In genomic region chr6:29177901-29178879, GRCm38 (mm10) we compare ENCODE assay signal across 8 mouse cellular contexts. TPM values are rescaled to one million over a fixed set of nuclear protein-coding genes. Genes with fewer than 3 reads are reported as not detected.
DNase-seq lines count a peak whose midpoint lies in the region; ATAC-seq and TF ChIP-seq lines count a peak whose summit lies in the region.

No protein-coding gene starts in this region.

- H3K4me2 ChIP-seq in kidney, embryonic 16.5 days (replicated peaks; ENCODE audit: low read depth, low read length) = peak overlapping the region; percentile 96
- peak overlapping the region; percentile 90 for H3K4me2 ChIP-seq in hindbrain, embryonic 12.5 days (replicated peaks)
- H3K4me2 ChIP-seq in midbrain, embryonic 16.5 days (ENCODE audit: low read length) = peak overlapping the region; percentile 78

- no peak for DNase-seq in kidney, postnatal 36 days
- DNase-seq in brain, embryonic 14.5 days (ENCODE audit: low read depth) = peak; percentile 22
- DNase-seq in cerebellum, adult 9-10 months = no peak
- no peak for DNase-seq in cerebellum, postnatal 25 days
- DNase-seq in kidney, postnatal 25 days = no peak

- no peaks in the 10 kb centered on the region for H3K9me3 ChIP-seq in kidney, embryonic 16.5 days (ENCODE audit: low read length)
- no peaks in the 10 kb centered on the region for H3K9me3 ChIP-seq in hindbrain, embryonic 12.5 days (replicated peaks)
- no peaks in the 10 kb centered on the region for H3K9me3 ChIP-seq in midbrain, embryonic 16.5 days (replicated peaks; ENCODE audit: control insufficient read depth, low read length, poor library complexity, severe bottlenecking)

- H3K27ac ChIP-seq in kidney, embryonic 16.5 days (ENCODE audit: low read length) = no peak overlapping the region
- H3K27ac ChIP-seq in hindbrain, embryonic 12.5 days = peak overlapping the region; percentile 82; the same call in 1 of the 2 replicates
- peak overlapping the region; percentile 92 for H3K27ac ChIP-seq in midbrain, embryonic 16.5 days (ENCODE audit: low read length)

- ATAC-seq in kidney, embryonic 16.5 days (ENCODE audit: low FRiP score, low TSS enrichment) = peak; percentile 50
- peak; percentile 70 for ATAC-seq in hindbrain, embryonic 12.5 days (ENCODE audit: low FRiP score)
- peak; percentile 76 for ATAC-seq in midbrain, embryonic 16.5 days

- peak; percentile 30; the same call in 1 of the 2 replicates for TF ChIP-seq CTCF in brain, embryonic 14.5 days (IDR thresholded peaks at IDR 0.05; ENCODE audit: borderline replicate concordance, extremely low read depth, insufficient read depth, insufficient read length)

- peak overlapping the region; percentile 53 for H3K4me3 ChIP-seq in kidney, embryonic 16.5 days (ENCODE audit: low read length)
- peak overlapping the region; percentile 56 for H3K4me3 ChIP-seq in hindbrain, embryonic 12.5 days
- H3K4me3 ChIP-seq in midbrain, embryonic 16.5 days (ENCODE audit: low read depth, low read length) = peak overlapping the region; percentile 76

- peaks cover 7% of the 10 kb centered on the region for H3K4me1 ChIP-seq in kidney, embryonic 16.5 days (ENCODE audit: insufficient read depth, low read length)
- H3K4me1 ChIP-seq in hindbrain, embryonic 12.5 days = peaks cover 15% of the 10 kb centered on the region
- H3K4me1 ChIP-seq in midbrain, embryonic 16.5 days (ENCODE audit: control insufficient read depth, insufficient read depth, low read length) = peaks cover 12% of the 10 kb centered on the region

- TF ChIP-seq POLR2A in brain, embryonic 14.5 days (IDR thresholded peaks at IDR 0.05; ENCODE audit: borderline replicate concordance, extremely low read depth, insufficient read depth, insufficient read length, poor library complexity, severe bottlenecking) = no peak

- peak overlapping the region; percentile 61; the same call in 1 of the 2 replicates for H3K9ac ChIP-seq in kidney, embryonic 16.5 days (replicated peaks; ENCODE audit: low read length)
- peak overlapping the region; percentile 81 for H3K9ac ChIP-seq in hindbrain, embryonic 12.5 days
- peak overlapping the region; percentile 87 for H3K9ac ChIP-seq in midbrain, embryonic 16.5 days (ENCODE audit: low read depth, low read length)

- 22% methylated on average over 17 of the region's 17 CpGs for WGBS in kidney, embryonic 16.5 days
- WGBS in hindbrain, embryonic 12.5 days = 11% methylated on average over 15 of the region's 17 CpGs
- 17% methylated on average over 16 of the region's 17 CpGs for WGBS in midbrain, embryonic 16.5 days

- H3K36me3 ChIP-seq in kidney, embryonic 16.5 days (ENCODE audit: insufficient read depth, low read length) = no peaks in the 10 kb centered on the region
- no peaks in the 10 kb centered on the region for H3K36me3 ChIP-seq in hindbrain, embryonic 12.5 days
- no peaks in the 10 kb centered on the region for H3K36me3 ChIP-seq in midbrain, embryonic 16.5 days (ENCODE audit: control insufficient read depth, insufficient read depth, low read length)

- H3K27me3 ChIP-seq in kidney, embryonic 16.5 days (ENCODE audit: insufficient read depth, low read length) = peaks cover 48% of the 10 kb centered on the region
- H3K27me3 ChIP-seq in hindbrain, embryonic 12.5 days = peaks cover 71% of the 10 kb centered on the region
- H3K27me3 ChIP-seq in midbrain, embryonic 16.5 days (ENCODE audit: control insufficient read depth, insufficient read depth, low read depth, low read length) = peaks cover 16% of the 10 kb centered on the region

RNA-seq across cellular contexts. Expression of gene Prrt4, which starts 1.2 kb away (rescaled TPM):
- polyA plus RNA-seq in kidney, embryonic 16.5 days (2015; fragmentation: Nextera tagmentation; extraction: Ambion mirVana) = 0.71 and 1.1 TPM in 2 replicates
- polyA plus RNA-seq in brain, embryonic 14.5 days (2012; rRNA removed) = 7.5 and 11.1 TPM in 2 replicates
- 2.4 and 2.6 TPM in 2 replicates for polyA plus RNA-seq in hindbrain, embryonic 12.5 days (2016; fragmentation: Nextera tagmentation; extraction: Ambion mirVana)
- 11.4 and 11.6 TPM in 2 replicates for polyA plus RNA-seq in midbrain, embryonic 16.5 days (2015; fragmentation: Nextera tagmentation; extraction: Ambion mirVana)

RNA-seq across cellular contexts. Expression of gene Rbm28, which starts 13.4 kb away (rescaled TPM):
- 45.9 and 53.6 TPM in 2 replicates for polyA plus RNA-seq in kidney, embryonic 16.5 days (2015; fragmentation: Nextera tagmentation; extraction: Ambion mirVana)
- polyA plus RNA-seq in brain, embryonic 14.5 days (2012; rRNA removed) = 64.6 and 77.4 TPM in 2 replicates
- polyA plus RNA-seq in hindbrain, embryonic 12.5 days (2016; fragmentation: Nextera tagmentation; extraction: Ambion mirVana) = 57.7 and 61.0 TPM in 2 replicates
- polyA plus RNA-seq in midbrain, embryonic 16.5 days (2015; fragmentation: Nextera tagmentation; extraction: Ambion mirVana) = 43.1 and 43.4 TPM in 2 replicates

RNA-seq across cellular contexts. Expression of gene Impdh1, which starts 38.0 kb away (rescaled TPM):
- polyA plus RNA-seq in kidney, embryonic 16.5 days (2015; fragmentation: Nextera tagmentation; extraction: Ambion mirVana) = 49.1 and 50.3 TPM in 2 replicates
- polyA plus RNA-seq in brain, embryonic 14.5 days (2012; rRNA removed) = 49.2 and 52.9 TPM in 2 replicates
- polyA plus RNA-seq in hindbrain, embryonic 12.5 days (2016; fragmentation: Nextera tagmentation; extraction: Ambion mirVana) = 49.9 and 52.4 TPM in 2 replicates
- 63.8 and 70.6 TPM in 2 replicates for polyA plus RNA-seq in midbrain, embryonic 16.5 days (2015; fragmentation: Nextera tagmentation; extraction: Ambion mirVana)
